Mouse (Mus musculus): ENCODE data around the gene Mitd1. TPM values are rescaled to one million over a fixed set of nuclear protein-coding genes. Genes with fewer than 3 reads are reported as not detected.

Gene Mitd1
- total RNA-seq, 2 experiments from 2014 or later, result 29.5 to 46.0 TPM

DNA sequence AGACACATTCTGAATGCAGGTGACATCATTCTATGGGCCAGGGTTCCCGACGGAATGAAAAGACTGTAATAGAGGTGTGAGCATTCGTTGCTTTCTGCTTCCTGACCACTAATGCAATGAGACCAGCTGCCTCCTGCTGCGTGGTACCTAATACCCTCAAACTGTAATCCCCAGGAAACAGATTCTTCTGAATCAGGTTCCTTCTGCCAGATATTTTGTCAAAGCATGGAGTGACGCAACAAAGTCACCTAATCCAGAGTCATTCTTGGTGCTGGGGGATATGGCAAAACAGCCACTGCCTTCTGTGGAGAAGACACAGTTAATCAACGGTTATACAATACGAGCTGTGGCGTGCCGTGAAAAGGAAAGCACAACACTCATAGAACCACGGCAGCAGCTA, 21.6 kb downstream of the Mitd1 start:
- ATAC-seq (replicated peaks; ENCODE audit: poor library complexity), result no peak

- ATAC-seq (replicated peaks; ENCODE audit: poor library complexity), result no peak
Observed at GRCm38 (mm10) chr1:37867684-37868322, 22.4 kb downstream of the Mitd1 start.

DNA sequence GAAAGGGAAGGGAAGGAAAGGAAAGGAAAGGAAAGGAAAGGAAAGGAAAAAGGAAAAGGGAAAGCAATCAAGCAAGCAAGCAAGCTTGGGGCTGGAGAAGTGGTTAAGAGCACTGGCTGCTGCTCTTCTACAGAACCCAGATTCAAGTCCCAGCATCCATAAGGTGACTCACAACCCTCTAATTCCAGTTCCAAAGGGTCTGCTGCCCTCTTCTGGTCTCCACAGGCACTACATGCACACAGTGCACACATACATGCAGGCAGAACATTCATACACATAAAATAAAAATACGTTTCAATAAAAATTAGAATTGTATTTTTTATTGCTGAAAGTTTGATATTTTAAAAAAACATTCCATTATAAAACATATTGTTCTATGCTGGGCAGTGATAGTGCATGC, 23.2 kb downstream of the Mitd1 start:
- ATAC-seq (replicated peaks; ENCODE audit: poor library complexity), result 0 out of 2 replicates have a peak, but pooled peaks have one; percentile 16

DNA sequence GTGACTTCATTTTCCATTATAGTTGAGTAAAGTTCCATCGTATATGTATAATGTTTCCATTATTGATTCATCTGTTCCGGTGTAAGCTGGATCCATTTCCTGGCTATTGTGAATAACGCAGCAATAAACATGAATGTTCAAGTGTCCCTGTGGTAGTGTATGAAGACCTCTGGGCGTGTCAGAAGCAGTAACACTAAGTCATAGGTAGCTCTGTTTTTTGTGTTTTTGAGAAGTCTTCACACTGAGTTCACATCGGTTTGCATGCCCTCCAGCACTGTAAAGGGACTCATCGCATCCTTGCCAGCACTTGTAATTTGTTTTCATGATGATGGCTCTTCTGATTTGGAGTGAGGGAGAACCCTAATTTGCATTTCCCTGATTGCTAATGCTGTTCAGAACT, 23.9 kb downstream of the Mitd1 start, which contains the start of gene Tsga10:
Gene Tsga10, minus strand, starts transcription at position 144 of the 400 bp plus-strand sequence.
- no peak for ATAC-seq (replicated peaks; ENCODE audit: poor library complexity)

DNA sequence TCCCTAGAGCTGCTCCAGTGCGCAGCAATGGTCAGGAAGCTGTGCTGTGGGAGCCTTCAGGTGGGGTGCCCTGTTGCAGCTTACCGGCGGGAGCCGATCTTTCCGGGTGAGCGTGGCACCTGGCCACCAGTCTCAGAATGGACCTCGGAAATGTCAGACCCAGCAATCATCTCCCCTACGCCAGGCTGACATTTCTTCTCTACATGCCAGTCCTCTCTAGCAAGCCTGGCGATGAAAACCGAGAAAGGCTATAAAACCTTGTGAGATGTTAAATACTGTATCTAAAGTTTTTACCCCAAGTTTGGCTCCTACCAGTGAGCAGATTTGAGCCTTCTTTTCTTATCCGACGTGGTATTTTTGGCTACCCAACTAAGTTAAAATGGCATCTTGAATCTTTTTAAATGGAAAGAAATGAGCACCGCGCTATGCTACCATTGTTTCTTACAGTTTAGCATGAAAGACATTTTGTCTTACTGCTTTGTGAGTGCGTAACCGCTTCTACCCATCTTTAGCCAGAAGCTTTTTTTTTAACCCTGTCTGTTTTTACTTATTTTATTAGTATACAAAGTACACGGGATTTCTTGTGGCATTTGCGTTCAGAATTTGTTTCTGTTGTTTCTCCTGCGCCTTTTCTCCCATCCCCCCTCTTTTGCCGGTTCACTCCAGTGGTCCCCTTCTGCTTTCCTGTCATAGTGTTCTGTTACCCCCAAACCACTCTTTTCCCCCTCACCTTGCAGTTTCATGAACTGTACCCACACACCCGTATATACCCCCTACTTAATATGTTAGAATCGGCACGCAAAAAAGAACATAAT, 24.6 kb downstream of the Mitd1 start:
- ATAC-seq (replicated peaks; ENCODE audit: poor library complexity), result no peak

DNA sequence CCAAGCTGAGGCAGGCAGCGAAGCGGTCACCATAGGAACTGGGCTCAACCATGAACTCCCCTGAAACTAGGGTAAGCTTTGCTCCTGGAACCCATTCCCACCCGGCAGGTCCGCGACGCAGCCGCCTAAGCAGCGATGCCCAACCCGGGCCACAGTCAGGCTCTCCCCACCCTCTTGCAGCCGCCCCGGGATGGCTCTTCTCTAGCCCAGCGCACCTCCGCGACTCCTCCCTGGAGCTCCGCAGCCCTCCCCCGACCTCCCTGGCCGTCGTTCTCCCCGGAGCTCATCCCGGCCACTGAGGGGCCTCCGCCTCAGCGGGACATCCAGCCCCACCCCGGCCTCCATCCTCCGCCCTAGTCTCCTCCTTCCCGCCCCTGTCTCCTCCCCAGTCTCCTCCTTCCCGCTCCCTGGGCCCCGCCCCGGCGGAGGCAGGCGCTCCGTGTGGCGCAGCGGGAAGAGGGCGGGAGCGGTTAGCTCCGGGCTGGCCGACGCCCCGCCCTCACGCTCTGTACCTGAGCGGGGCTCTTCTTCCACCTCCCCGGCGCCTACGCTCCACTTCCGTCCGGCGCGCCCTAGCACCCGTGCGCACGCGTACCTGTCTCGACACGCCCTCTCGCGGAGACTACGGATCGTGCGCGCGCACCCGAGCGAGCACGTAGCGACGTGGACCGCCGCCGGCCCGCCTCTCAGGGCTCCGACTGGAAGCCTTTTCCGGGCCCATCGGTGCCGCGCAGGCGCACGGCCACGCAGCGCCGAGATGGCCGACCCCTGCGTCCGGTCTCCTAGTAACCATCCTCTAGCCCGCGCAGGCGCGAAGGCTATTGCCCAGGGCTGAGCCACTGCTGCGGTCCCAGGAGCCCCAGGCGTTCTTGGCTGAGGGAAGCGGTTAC, 25.5 kb downstream of the Mitd1 start:
- ATAC-seq (replicated peaks; ENCODE audit: poor library complexity), result peak; percentile 80

GRCm38 (mm10) chr1:37850696-37851095, 39.5 kb downstream of the Mitd1 start:
- ATAC-seq (replicated peaks; ENCODE audit: poor library complexity), result no peak

DNA sequence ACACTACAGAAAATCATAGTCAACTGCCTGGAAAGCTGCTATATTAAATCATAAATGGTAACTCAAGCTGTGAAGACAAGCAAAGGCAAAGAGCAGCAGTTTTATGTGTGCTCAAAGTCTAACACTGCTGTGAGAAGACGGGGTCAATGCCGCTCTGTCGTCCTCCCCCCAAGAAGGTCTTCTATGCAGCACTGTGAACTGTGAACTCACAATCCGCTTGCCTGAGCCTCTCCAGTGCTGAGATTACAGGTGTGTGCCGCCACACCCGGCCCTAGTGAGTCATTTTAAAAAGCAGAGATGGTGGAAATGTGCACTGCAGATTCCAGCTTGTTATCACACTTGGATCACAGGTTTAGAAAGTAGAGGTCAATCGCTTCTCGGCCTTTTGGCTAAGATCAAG, 43.3 kb downstream of the Mitd1 start:
- no peak for ATAC-seq (replicated peaks; ENCODE audit: poor library complexity)

GRCm38 (mm10) chr1:37831681-37832080, 58.5 kb downstream of the Mitd1 start:
- ATAC-seq (replicated peaks; ENCODE audit: poor library complexity), result no peak

Other genes starting within 250 kb of the Mitd1 start
- gene 2010300C02Rik, start 170.3 kb downstream of the Mitd1 start, total RNA-seq (2015), result 0.05 and 0.39 TPM in 2 replicates
- gene 2010300C02Rik, start 170.3 kb downstream of the Mitd1 start, total RNA-seq (2017), result 0.14 and 0.17 TPM in 2 replicates
- gene Tsga10, start 24.0 kb downstream of the Mitd1 start, total RNA-seq (2015), result 7.5 and 8.6 TPM in 2 replicates
- gene Tsga10, start 24.0 kb downstream of the Mitd1 start, total RNA-seq (2017), result 8.1 and 9.6 TPM in 2 replicates
- 4.4 and 5.8 TPM in 2 replicates for gene Lipt1, start 18.7 kb downstream of the Mitd1 start, total RNA-seq (2015)
- 5.1 and 8.0 TPM in 2 replicates for gene Lipt1, start 18.7 kb downstream of the Mitd1 start, total RNA-seq (2017)
- 286 TPM in 2 replicates for gene Mrpl30, start 66 bp upstream of the Mitd1 start, total RNA-seq (2015)
- 233 and 248 TPM in 2 replicates for gene Mrpl30, start 66 bp upstream of the Mitd1 start, total RNA-seq (2017)
- not detected in 2 replicates for gene Lyg2, start 26.1 kb upstream of the Mitd1 start, total RNA-seq (2015)
- not detected in 2 replicates for gene Lyg2, start 26.1 kb upstream of the Mitd1 start, total RNA-seq (2017)
- gene Lyg1, start 67.3 kb upstream of the Mitd1 start, total RNA-seq (2015), result not detected in 2 replicates
- not detected in 2 replicates for gene Lyg1, start 67.3 kb upstream of the Mitd1 start, total RNA-seq (2017)
- gene Txndc9, start 107.5 kb upstream of the Mitd1 start, total RNA-seq (2015), result 52.8 and 64.3 TPM in 2 replicates
- gene Txndc9, start 107.5 kb upstream of the Mitd1 start, total RNA-seq (2017), result 42.6 and 51.7 TPM in 2 replicates
- 42.2 and 47.8 TPM in 2 replicates for gene Eif5b, start 107.6 kb upstream of the Mitd1 start, total RNA-seq (2015)
- 21.8 and 24.6 TPM in 2 replicates for gene Eif5b, start 107.6 kb upstream of the Mitd1 start, total RNA-seq (2017)
- gene Rev1, start 239.4 kb upstream of the Mitd1 start, total RNA-seq (2015), result 41.7 and 48.3 TPM in 2 replicates
- 44.6 and 60.9 TPM in 2 replicates for gene Rev1, start 239.4 kb upstream of the Mitd1 start, total RNA-seq (2017)

All from megakaryocyte progenitor cell, adult 5-6 weeks (primary cell).